Mouse (Mus musculus): ENCODE data around the gene Tmprss9. TPM values are rescaled to one million over a fixed set of nuclear protein-coding genes. Genes with fewer than 3 reads are reported as not detected.

The Tmprss9 gene
- total RNA-seq, 2 experiments from 2014 or later: 0.46 to 0.56 TPM

DNA sequence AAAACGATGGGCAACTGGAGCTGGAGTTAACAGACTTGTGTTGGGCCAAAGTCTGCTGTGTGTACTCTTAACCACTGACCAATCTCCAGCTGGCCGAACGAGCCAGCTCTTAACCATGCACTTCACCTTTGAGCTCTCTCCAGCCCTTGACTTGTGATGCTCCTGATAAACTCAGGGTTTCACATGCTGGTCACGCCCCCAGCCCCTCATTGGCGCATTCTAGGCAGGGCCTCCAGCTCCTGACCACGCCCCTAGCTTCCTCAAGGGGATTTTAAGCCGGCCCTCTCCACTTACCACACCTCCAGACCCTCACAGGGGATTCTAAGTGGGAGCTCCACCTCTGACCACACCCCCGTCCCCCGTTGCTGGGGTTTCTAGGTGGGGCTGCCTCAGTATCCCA lies 40.5 kb upstream of the Tmprss9 start:
- Histone ChIP-seq H3K27ac (no peak overlapping the region), H3K4me3 (no peak overlapping the region)
- no peak for DNase-seq (ENCODE audit: low spot score in 2 of 2)
- TF ChIP-seq CTCF (conservative IDR thresholded peaks at IDR 0.05): no peak

DNA sequence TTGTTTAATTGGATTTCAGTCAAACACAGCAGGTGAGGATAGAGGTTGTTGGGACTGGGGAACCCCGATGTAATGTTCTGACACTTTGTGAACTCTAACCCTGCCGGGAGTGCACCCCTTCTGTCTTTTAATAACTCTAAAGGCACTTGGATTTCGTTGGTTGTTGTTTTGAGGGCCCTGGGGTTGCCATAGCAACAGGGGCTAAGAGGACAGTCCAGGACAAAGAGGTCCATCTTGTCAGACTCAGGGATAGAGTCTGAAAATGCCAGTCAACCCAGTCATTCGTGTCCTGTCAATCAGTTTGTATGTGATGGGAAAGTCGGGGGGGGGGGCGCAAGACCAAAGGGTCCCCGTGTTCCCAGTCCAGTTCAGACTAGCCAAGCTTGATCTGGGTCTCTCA lies 38.8 kb upstream of the Tmprss9 start:
- Histone ChIP-seq H3K27ac (no peak overlapping the region), H3K4me3 (no peak overlapping the region)
- no peak for TF ChIP-seq CTCF (conservative IDR thresholded peaks at IDR 0.05)
- DNase-seq (ENCODE audit: low spot score in 2 of 2): no peak

DNA sequence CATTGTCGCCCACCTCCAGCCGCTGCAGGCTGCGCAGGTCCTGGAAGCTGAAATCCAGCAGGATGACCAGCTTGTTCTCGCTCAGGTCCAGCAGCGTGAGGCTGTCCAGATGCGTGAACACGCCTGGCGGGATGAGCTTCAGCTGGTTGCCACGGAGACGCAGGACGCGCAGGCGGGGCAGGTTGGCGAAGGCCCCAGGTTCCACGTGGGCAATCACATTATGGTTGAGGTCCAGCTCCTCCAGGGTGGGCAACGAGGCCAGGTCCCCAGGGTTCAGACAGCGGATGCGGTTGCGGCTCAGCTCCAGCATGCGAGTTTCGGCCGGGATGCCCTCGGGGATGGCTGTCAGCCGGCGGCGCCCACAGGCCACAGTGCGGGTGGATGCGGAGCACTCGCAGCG lies 36.0 kb upstream of the Tmprss9 start:
- no peak for TF ChIP-seq CTCF (conservative IDR thresholded peaks at IDR 0.05)
- no peak overlapping the region for H3K4me3 ChIP-seq
- no peak overlapping the region for H3K27ac ChIP-seq
- DNase-seq (ENCODE audit: low spot score in 2 of 2): no peak

DNA sequence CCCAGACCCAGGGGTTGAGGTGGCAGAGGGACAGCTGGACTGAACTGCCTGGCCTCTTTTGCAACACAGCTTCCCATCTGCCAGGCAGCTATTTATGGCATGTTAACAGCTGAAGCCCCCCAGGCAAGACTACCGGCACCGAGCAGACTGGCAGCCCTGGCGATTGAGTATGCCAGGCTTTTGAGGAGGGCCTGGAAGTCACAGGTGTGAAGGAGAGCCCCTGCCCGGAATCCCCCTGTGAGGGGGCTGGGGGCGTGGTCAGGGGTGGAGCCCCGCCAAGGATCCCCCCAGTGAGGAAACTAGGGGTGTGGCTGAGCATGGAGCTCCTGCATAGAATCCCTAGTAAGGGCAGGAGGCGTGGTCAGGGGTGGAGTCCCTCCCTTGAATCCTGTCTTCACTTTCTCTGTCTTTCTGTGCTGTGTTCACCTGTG lies 34.7 kb upstream of the Tmprss9 start:
- TF ChIP-seq CTCF (conservative IDR thresholded peaks at IDR 0.05): no peak
- Histone ChIP-seq H3K4me3 (no peak overlapping the region), H3K27ac (peak overlapping the region; percentile 37; the same call in 1 of the 2 replicates)
- no peak for DNase-seq (ENCODE audit: low spot score in 2 of 2)

DNA sequence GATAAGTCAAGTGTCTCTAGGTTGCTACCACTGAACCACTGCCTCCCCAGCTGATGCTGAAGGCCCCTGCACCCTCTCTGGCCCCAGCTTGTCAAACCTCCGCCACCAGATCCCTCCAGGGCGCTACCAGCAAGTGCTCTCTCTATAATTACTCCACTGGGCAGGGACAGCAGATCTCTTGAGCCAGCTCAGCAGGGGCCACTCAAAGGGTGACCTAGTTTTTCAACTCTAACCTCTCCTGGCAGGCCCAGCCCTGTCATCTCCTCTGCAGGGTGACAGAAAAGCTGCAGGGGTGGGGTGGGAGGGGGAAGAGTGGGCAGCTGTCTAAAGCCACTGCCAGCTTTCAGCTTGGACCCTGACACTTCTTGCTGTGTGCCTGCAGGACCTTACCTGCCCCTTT lies 33.8 kb upstream of the Tmprss9 start:
- Histone ChIP-seq H3K4me3 (no peak overlapping the region), H3K27ac (peak overlapping the region; percentile 37; the same call in 1 of the 2 replicates)
- no peak for TF ChIP-seq CTCF (conservative IDR thresholded peaks at IDR 0.05)
- DNase-seq (ENCODE audit: low spot score in 2 of 2): no peak

DNA sequence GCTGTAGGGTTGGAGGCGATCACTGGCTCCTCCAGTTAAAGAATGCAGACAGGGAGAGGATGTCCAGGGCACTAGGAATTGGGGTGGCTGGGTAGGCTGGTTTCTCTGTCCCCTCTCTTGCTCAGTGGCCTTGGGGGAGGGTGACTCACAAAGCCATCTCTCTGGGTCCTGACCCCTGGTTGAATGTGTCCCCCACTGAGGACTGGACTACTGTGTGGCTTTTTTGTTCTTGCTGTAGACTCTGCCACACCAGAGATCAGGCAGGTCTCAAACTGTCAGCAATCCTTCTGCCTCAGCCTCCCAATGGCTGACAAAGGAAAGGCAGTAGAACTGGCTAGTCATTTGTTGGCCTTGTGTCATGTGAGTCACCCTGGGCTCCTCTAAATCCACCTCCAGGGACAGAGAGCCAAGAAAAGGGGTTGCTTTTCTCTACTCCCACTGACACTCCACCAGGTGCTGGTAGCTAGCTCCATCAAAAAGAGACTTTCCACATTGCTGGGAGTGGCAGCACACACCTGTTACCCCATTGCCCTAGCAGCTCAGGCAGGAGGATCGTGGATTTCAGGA lies 33.2 kb upstream of the Tmprss9 start:
- TF ChIP-seq CTCF (conservative IDR thresholded peaks at IDR 0.05): no peak
- no peak overlapping the region for H3K4me3 ChIP-seq
- DNase-seq (ENCODE audit: low spot score in 2 of 2): no peak
- 0 out of 2 replicates have a peak overlapping the region, but pooled peaks have one; percentile 37 for H3K27ac ChIP-seq

DNA sequence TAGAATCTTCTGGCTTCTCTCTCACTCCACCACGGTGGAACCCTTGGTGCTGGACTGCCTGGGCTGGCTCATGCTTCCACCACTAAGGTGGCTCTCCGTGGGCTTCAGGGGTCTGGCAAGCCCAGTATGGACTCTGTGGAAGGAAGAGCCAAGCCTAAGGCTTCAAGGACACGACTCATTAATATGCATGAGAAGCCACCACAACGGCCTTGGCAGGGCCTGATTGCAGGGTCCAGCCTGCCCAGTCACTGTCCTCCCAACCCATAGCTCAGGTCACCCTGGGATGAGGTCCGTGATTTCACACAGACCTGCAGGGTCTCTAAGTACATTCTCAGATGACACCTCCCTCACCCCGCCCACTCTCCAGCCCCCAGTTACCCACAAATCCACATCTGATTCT lies 31.8 kb upstream of the Tmprss9 start:
- no peak for TF ChIP-seq CTCF (conservative IDR thresholded peaks at IDR 0.05)
- H3K4me3 ChIP-seq: no peak overlapping the region
- no peak for DNase-seq (ENCODE audit: low spot score in 2 of 2)
- H3K27ac ChIP-seq: no peak overlapping the region

DNA sequence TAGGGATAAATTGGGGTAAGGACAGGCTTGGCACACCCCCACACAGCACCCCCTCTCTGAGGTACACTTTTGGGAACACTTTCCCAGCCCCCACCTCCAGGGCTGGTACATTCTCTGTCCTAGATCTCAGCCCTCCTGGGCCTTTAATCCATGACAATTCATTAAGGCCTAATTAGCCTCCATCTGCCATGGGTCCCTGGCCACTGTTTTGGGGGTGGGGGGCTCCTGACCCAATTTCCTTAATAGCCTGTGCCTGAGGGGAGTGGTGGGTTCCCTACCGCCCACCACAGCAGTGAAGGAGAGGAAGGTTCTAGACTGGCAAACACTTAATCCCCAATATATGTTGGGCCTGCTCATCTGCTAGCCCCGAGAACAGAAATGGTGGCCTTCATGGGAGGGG lies 30.0 kb upstream of the Tmprss9 start:
- Histone ChIP-seq H3K27ac (peak overlapping the region; percentile 85; the same call in 1 of the 2 replicates), H3K4me3 (peak overlapping the region; percentile 60; the same call in 1 of the 2 replicates)
- TF ChIP-seq CTCF (conservative IDR thresholded peaks at IDR 0.05): no peak
- DNase-seq (ENCODE audit: low spot score in 2 of 2): no peak

DNA sequence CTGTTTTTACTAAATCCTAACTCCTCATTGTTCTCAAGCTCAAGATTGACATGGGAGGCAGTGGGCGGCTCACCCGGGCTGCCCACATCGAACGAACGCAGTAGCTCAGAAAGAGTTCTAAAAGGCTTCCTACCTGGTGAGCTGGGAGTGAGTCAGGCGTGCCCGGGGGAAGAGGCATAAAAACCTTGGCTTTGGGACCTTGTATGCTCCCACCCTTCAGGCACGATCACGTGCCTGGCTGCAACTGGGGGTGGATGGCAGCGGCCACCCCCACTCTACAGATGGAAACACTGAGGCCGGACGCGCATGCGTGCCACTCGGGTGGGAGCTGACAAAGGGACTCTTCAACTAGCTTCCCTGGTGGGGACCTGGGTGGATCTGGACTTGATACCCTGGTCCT lies 29.3 kb upstream of the Tmprss9 start:
- peak overlapping the region; percentile 85 for H3K27ac ChIP-seq
- TF ChIP-seq CTCF (conservative IDR thresholded peaks at IDR 0.05): no peak
- DNase-seq (ENCODE audit: low spot score in 2 of 2): peak in 1 of 2 experiments; percentile 63
- H3K4me3 ChIP-seq: peak overlapping the region; percentile 60

DNA sequence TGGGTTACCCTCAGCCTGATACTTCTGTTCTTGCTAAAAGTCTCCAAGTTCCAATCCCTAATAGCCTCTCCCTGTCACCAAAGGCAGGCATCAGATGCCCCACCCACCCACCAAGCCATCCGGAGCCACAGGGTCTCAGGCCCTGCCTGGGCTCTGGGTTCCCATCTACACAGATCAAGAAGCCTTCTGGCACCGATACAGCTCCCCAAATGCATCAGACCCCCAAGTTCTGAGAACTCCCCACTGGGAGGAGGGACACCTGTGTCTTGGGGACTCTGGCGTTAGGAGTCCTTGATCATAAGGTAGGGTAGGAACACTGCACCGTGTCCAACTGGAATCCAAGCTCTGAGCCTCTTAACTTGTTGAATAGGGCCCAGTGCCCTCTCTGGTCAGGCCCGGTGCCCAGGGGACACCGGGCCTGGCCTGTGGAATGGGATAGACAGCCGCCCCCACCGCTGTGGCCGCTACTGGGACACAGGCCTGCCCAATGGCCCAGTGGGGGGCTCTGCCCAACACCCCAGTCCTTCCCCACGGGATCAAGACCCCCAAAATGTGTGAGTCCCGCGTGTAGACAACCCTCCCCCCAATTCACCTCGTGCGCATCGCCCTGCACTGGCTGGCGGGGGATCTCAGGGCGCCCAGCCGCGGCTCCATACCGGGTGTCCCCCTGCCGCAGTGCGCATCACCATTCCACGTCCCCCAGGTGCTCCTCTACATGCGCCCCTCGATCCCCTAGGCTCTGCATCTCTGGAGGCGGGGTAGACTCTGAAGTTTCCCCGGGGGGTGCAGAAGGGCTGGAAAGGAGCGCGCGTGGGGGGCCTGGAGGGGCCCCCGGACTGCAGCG lies 28.3 kb upstream of the Tmprss9 start:
- peak overlapping the region; percentile 85 for H3K27ac ChIP-seq

DNA sequence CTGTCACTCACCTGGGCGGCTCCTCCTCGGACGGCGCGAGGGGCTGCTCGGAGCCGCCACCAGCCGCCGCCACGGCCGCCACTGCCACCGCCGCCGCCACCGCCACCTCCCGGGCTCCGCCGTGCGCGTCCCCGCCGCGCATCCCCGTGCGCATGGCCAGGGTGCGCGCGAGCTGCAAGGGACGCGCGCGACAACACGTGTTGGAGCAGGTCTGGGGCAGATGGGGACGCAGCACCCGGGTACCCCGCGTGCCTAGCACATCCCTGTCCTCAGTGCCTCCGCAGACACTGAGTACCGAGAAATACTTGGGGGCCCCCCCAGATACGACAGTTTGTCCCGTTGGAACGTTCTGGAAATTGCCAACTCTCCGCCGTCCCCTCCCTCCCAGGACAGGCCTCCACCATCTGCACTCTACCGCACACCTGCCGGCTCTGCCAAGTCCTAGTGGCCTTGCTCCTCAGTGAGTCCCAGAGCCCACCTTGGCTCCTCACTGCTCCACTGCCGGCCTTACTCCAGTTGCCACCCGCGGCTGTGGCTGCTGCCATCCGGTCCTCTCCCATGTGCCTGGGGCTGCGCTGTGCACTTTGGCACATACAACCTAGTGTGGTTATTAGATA lies 27.6 kb upstream of the Tmprss9 start, which contains the start of gene Lingo3:
TSS of gene Lingo3 (minus strand) at position 109 of the 617 bp plus-strand sequence.
- DNase-seq (ENCODE audit: low spot score in 2 of 2): peak in 1 of 2 experiments; percentile 71
- TF ChIP-seq CTCF (conservative IDR thresholded peaks at IDR 0.05): no peak
- Histone ChIP-seq H3K4me3 (peak within 1 kb of the TSS; percentile 60), H3K27ac (peak within 1 kb of the TSS; percentile 85)

More for the DNA sequence above, 28.3 kb upstream of the Tmprss9 start:
- H3K4me3 ChIP-seq: peak overlapping the region; percentile 60
- no peak for TF ChIP-seq CTCF (conservative IDR thresholded peaks at IDR 0.05)
- DNase-seq (ENCODE audit: low spot score in 2 of 2): no peak

DNA sequence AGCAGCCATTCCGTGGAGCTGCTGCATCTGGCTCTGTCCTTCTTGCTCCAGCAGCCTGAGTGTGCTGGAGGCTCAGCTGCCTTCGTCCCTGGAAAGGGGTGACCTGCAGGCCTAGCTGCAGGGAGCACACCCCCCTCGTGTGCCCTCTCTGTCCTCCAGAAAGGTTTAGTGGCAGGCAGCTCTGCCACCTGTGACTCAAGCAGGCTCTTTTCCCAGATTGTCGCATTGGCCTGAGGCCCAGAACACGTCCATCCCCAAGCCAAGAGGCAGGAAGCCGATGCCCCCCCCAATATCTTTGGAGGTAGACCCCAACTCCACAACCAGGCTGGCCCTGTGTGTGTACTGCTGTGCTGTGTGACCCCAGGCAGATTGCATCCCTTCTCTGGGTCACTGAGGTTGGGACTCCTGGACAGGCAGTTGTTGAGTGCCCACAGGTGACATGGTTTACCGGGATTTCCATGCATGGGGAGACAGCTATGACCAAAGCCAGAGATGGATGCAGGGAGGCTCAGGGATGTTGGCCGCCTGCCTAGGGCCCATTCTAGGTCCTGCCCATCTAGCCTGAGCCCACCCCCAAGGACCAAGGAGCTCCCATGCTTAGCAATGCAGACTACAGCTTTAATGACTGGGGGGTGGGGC lies 26.5 kb upstream of the Tmprss9 start:
- no peak overlapping the region for H3K4me3 ChIP-seq
- no peak for DNase-seq (ENCODE audit: low spot score in 2 of 2)
- H3K27ac ChIP-seq: peak overlapping the region; percentile 85
- no peak for TF ChIP-seq CTCF (conservative IDR thresholded peaks at IDR 0.05)

DNA sequence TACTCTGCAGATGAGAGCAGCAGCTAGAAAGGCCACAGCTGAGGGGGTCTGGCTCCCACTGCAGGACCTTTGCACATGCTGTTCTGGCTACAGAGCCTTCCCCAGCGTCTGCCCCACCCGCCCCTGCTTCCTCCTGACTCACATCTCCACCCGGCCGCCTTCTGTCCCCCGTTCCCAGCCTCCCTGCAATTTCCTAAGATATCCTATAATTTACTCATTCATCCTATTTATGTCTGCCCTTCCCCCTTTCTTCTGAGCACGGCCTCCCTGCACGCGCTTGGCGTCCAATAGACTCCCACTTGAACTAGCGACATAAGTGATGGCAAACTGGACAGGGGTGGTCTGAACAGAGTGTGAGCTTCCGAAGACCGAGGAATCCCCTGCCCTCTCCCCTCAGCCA lies 25.9 kb upstream of the Tmprss9 start:
- Histone ChIP-seq H3K27ac (0 out of 2 replicates have a peak overlapping the region, but pooled peaks have one; percentile 85), H3K4me3 (no peak overlapping the region)
- DNase-seq (ENCODE audit: low spot score in 2 of 2): peak in 1 of 2 experiments; percentile 54
- no peak for TF ChIP-seq CTCF (conservative IDR thresholded peaks at IDR 0.05)

Measured in layer of hippocampus, adult 2 months (tissue).